Mouse (Mus musculus) left cerebral cortex, postnatal 4 days (tissue): ENCODE measurements around the gene Nprl3. TPM values are rescaled to one million over a fixed set of nuclear protein-coding genes. Genes with fewer than 3 reads are reported as not detected.

Experiments
- DNase-seq: peaks from one replicate; pipeline ENCODE4 v3.0.0-alpha.2; 2022
- intact Hi-C: fragments of 180-260 bp; cut with DNase I; formaldehyde crosslinking; loops from one replicate; pipeline ENCODE4 v1.15.1; 2025
- total RNA-seq, 2 experiments: library from RNA; stranded (reverse); gene quantifications; 2 replicates each; pipeline ENCODE4 v1.2.3; 2021

Gene Nprl3
- total RNA-seq, 2 experiments from 2014 or later, result 51.0 to 57.6 TPM

DNA sequence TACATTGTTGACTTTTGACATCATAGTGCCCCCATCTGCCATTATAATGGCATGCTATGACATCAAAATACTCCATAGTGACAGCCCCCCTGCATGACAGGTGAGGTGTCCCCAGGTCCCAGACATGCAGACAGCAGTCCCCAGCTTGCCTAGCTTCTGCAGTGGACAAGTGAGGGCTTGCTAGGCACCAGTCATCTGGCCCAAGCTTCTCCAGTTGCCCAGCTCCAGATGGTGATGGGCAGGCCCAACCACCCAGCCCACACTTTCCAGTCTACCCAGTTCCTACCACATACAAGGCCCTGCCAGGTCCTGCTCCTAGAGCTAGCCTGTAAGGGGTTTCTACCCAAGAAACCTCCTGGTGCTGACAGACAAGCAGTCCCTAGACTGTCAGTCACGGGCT, 89.0 kb downstream of the Nprl3 start:
- intact Hi-C loops, result no loop called here
- DNase-seq, result no peak

Other genes with a start within 250 kb of the Nprl3 start
- not detected for gene Il9r, start 67.4 kb downstream of the Nprl3 start, total RNA-seq
- 10 to 100 TPM; 20.3 to 21.6 TPM for gene Snrnp25, start 62.3 kb downstream of the Nprl3 start, total RNA-seq
- gene Rhbdf1, start 45.4 kb downstream of the Nprl3 start, total RNA-seq, result 10 to 100 TPM; 17.9 to 19.8 TPM
- gene Mpg, start 41.2 kb downstream of the Nprl3 start, total RNA-seq, result 10 to 100 TPM; 21.5 to 22.5 TPM
- gene Hba-x, start 8.7 kb upstream of the Nprl3 start, total RNA-seq, result not detected
- gene Hba-a1, start 15.8 kb upstream of the Nprl3 start, total RNA-seq, result 100 to 1,000 TPM in 1 of 2 experiments, 10 to 100 TPM in 1; 42.1 to 158 TPM
- 1 to 10 TPM; 3.4 to 5.2 TPM for gene Hbq1b, start 19.3 kb upstream of the Nprl3 start, total RNA-seq
- 100 to 1,000 TPM in 1 of 2 experiments, 10 to 100 TPM in 1; 33.9 to 114 TPM for gene Hba-a2, start 28.8 kb upstream of the Nprl3 start, total RNA-seq
- gene Hbq1a, start 32.4 kb upstream of the Nprl3 start, total RNA-seq, result 1 to 10 TPM; 1.9 to 3.1 TPM
- 10 to 100 TPM; 43.8 to 48.2 TPM for gene Sh3pxd2b, start 80.1 kb upstream of the Nprl3 start, total RNA-seq
- gene Ubtd2, start 187.7 kb upstream of the Nprl3 start, total RNA-seq, result 10 to 100 TPM; 65.6 to 68.6 TPM